14 mouse cellular contexts compared by ENCODE assay signal in the genomic region with DNA sequence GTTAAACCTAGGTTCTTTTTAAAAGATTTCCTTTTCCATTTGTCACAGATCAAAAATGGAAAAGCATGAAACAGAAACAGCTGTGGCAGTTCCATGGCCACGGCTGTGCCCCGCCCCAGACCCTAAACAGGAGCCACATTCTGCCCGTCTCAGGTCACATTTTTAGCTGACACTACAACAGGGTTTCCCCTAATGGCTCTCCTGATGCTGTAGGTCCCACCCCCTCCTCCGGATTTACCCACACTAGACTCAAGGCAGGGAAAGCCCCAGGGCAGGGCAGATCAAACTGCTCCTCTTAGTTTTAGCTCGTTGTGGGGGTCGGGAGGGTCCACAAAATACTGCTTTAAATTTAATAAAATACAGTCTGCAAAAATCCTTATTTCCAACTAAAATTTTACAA. TPM values are rescaled to one million over a fixed set of nuclear protein-coding genes. Genes with fewer than 3 reads are reported as not detected.
DNase-seq lines count a peak whose midpoint lies in the region; ATAC-seq lines count a peak whose summit lies in the region.
"Had no signal": no experiment of that assay in that cellular context is flagged by ENCODE, and none has a peak within 500 bp of the region (broad histone marks: within the 10 kb centered on the region; RNA-seq: fewer than 3 reads in every experiment).

No protein-coding gene starts in this region.

- H3K9me3 ChIP-seq in hindbrain, embryonic 10.5 days: no peaks in the 10 kb centered on the region
- H3K9me3 ChIP-seq in hindbrain, embryonic 12.5 days (replicated peaks): no peaks in the 10 kb centered on the region
- H3K9me3 ChIP-seq in embryonic facial prominence, embryonic 12.5 days: no peaks in the 10 kb centered on the region
- no peaks in the 10 kb centered on the region for H3K9me3 ChIP-seq in limb, embryonic 13.5 days

- ATAC-seq in hindbrain, embryonic 12.5 days (ENCODE audit: low FRiP score): no peak
- peak; percentile 92 for ATAC-seq in CD4-positive, CD25-positive, alpha-beta regulatory T cell, adult 4 months
- no peak; the same call in 1 of the 2 replicates for ATAC-seq in embryonic facial prominence, embryonic 12.5 days (ENCODE audit: insufficient number of reproducible peaks, insufficient read depth, low FRiP score, low TSS enrichment)
- peak; percentile 68; the same call in 1 of the 2 replicates for ATAC-seq in limb, embryonic 13.5 days (ENCODE audit: low FRiP score, low read depth)

- H3K4me1 ChIP-seq in hindbrain, embryonic 10.5 days (replicated peaks): peaks cover 48% of the 10 kb centered on the region
- H3K4me1 ChIP-seq in hindbrain, embryonic 12.5 days: peaks cover 36% of the 10 kb centered on the region
- H3K4me1 ChIP-seq in embryonic facial prominence, embryonic 12.5 days: peaks cover 52% of the 10 kb centered on the region
- peaks cover 54% of the 10 kb centered on the region for H3K4me1 ChIP-seq in limb, embryonic 13.5 days

- no peaks in the 10 kb centered on the region for H3K27me3 ChIP-seq in hindbrain, embryonic 10.5 days (ENCODE audit: insufficient read depth, poor library complexity, severe bottlenecking)
- no peaks in the 10 kb centered on the region for H3K27me3 ChIP-seq in hindbrain, embryonic 12.5 days
- no peaks in the 10 kb centered on the region for H3K27me3 ChIP-seq in embryonic facial prominence, embryonic 12.5 days
- no peaks in the 10 kb centered on the region for H3K27me3 ChIP-seq in limb, embryonic 13.5 days

- whole genome bisulfite sequencing in hindbrain, embryonic 10.5 days: 56% methylated on average over 6 of the region's 6 CpGs
- 47% methylated on average over 6 of the region's 6 CpGs for WGBS in hindbrain, embryonic 12.5 days
- 10% methylated on average over 6 of the region's 6 CpGs for WGBS in embryonic facial prominence, embryonic 12.5 days
- 15% methylated on average over 6 of the region's 6 CpGs for WGBS in limb, embryonic 13.5 days

- H3K27ac ChIP-seq in hindbrain, embryonic 10.5 days: no peak overlapping the region; the same call in 1 of the 2 replicates
- H3K27ac ChIP-seq in hindbrain, embryonic 12.5 days: no peak overlapping the region
- H3K27ac ChIP-seq in embryonic facial prominence, embryonic 12.5 days: 0 out of 2 replicates have a peak overlapping the region, but pooled peaks have one; percentile 55
- H3K27ac ChIP-seq in limb, embryonic 13.5 days: 0 out of 2 replicates have a peak overlapping the region, but pooled peaks have one; percentile 39
- H3K27ac ChIP-seq: liver, embryonic 14.5 days had no signal

- no peak overlapping the region for H3K4me3 ChIP-seq in hindbrain, embryonic 10.5 days
- H3K4me3 ChIP-seq in hindbrain, embryonic 12.5 days: no peak overlapping the region
- H3K4me3 ChIP-seq in embryonic facial prominence, embryonic 12.5 days: no peak overlapping the region
- H3K4me3 ChIP-seq in limb, embryonic 13.5 days: no peak overlapping the region
- H3K4me3 ChIP-seq: erythroblast, embryonic 14.5 days had no signal

- peaks cover 19% of the 10 kb centered on the region for H3K36me3 ChIP-seq in hindbrain, embryonic 10.5 days
- H3K36me3 ChIP-seq in hindbrain, embryonic 12.5 days: peaks cover 8% of the 10 kb centered on the region
- peaks cover 7% of the 10 kb centered on the region for H3K36me3 ChIP-seq in embryonic facial prominence, embryonic 12.5 days
- H3K36me3 ChIP-seq in limb, embryonic 13.5 days: peaks cover 13% of the 10 kb centered on the region

- H3K9ac ChIP-seq in hindbrain, embryonic 12.5 days: no peak overlapping the region
- no peak overlapping the region for H3K9ac ChIP-seq in embryonic facial prominence, embryonic 12.5 days
- H3K9ac ChIP-seq in limb, embryonic 13.5 days: no peak overlapping the region
- H3K9ac ChIP-seq: liver, embryonic 14.5 days had no signal

- H3K4me2 ChIP-seq in hindbrain, embryonic 12.5 days (replicated peaks): no peak overlapping the region
- H3K4me2 ChIP-seq in embryonic facial prominence, embryonic 12.5 days (replicated peaks): 0 out of 2 replicates have a peak overlapping the region, but pooled peaks have one; percentile 9
- no peak overlapping the region for H3K4me2 ChIP-seq in limb, embryonic 13.5 days (replicated peaks)

- peak; percentile 16 for DNase-seq in hindbrain, embryonic 10.5 days (ENCODE audit: low spot score)
- no peak for DNase-seq in neural tube, embryonic 10.5 days (ENCODE audit: extremely low spot score, low spot score)
- no peak for DNase-seq in retina, postnatal 1 day
- no peak for DNase-seq in frontal cortex, postnatal 14 days (ENCODE audit: low spot score in 2 of 2)
- DNase-seq: cerebellum, adult 8-10 months; heart, postnatal 36 days; right cerebral cortex, postnatal 25 days; thymus, postnatal 36 days had no signal

RNA-seq across cellular contexts. Expression of a gene that starts 23.5 kb away (rescaled TPM):
- polyA plus RNA-seq in hindbrain, embryonic 10.5 days (2016; fragmentation: Nextera tagmentation; extraction: Ambion mirVana): 59.8 and 65.6 TPM in 2 replicates
- 82.8 and 92.7 TPM in 2 replicates for polyA plus RNA-seq in hindbrain, embryonic 12.5 days (2016; fragmentation: Nextera tagmentation; extraction: Ambion mirVana)
- 10 to 100 TPM; 18.9 to 19.2 TPM for polyA plus RNA-seq in CD4-positive, CD25-positive, alpha-beta regulatory T cell, adult 4 months (2017; shearing (Covaris generic))
- 66.9 and 67.5 TPM in 2 replicates for polyA plus RNA-seq in embryonic facial prominence, embryonic 12.5 days (2016; fragmentation: Nextera tagmentation; extraction: Ambion mirVana)
- 47.5 and 53.9 TPM in 2 replicates for polyA plus RNA-seq in limb, embryonic 13.5 days (2015; fragmentation: Nextera tagmentation; extraction: Ambion mirVana)

RNA-seq across cellular contexts. Expression of a gene that starts 51.7 kb away (rescaled TPM):
- not detected in 2 replicates for polyA plus RNA-seq in hindbrain, embryonic 10.5 days (2016; fragmentation: Nextera tagmentation; extraction: Ambion mirVana)
- not detected in 2 replicates for polyA plus RNA-seq in hindbrain, embryonic 12.5 days (2016; fragmentation: Nextera tagmentation; extraction: Ambion mirVana)
- polyA plus RNA-seq in CD4-positive, CD25-positive, alpha-beta regulatory T cell, adult 4 months (2017; shearing (Covaris generic)): not detected
- polyA plus RNA-seq in embryonic facial prominence, embryonic 12.5 days (2016; fragmentation: Nextera tagmentation; extraction: Ambion mirVana): 0.32 TPM in 1 of 2 replicates, not detected in the other
- 0.37 and 0.41 TPM in 2 replicates for polyA plus RNA-seq in limb, embryonic 13.5 days (2015; fragmentation: Nextera tagmentation; extraction: Ambion mirVana)
- polyA plus RNA-seq: erythroblast, embryonic 14.5 days; liver, embryonic 14.5 days had no signal

Comparison
In these comparisons a context has a peak if more than half of its experiments do, and no peak if none do; other contexts are left out.
1. H3K27ac ChIP-seq: peak in embryonic facial prominence, embryonic 12.5 days (single experiment) and limb, embryonic 13.5 days (single experiment); none in hindbrain, embryonic 10.5 days (single experiment) and hindbrain, embryonic 12.5 days (single experiment).
2. ATAC-seq: peak in CD4-positive, CD25-positive, alpha-beta regulatory T cell, adult 4 months (single experiment) and limb, embryonic 13.5 days (single experiment); none in hindbrain, embryonic 12.5 days (single experiment) and embryonic facial prominence, embryonic 12.5 days (single experiment).